Mouse (Mus musculus) bone marrow, adult 2 months (tissue): ENCODE results near the gene Grik2.

Source experiments
- CTCF ChIP-seq: fragments of 200-500 bp; IDR thresholded peaks from 2 replicates; pipeline ENCODE4 v1.5.1; 2011; ENCODE audit warnings: low read length, control low read depth; ENCODE audit not compliant: control insufficient read depth, insufficient read depth
- POLR2A ChIP-seq: fragments of 200-500 bp; IDR thresholded peaks from 2 replicates; pipeline ENCODE4 v1.6.1; 2011; ENCODE audit warnings: low read depth, mild to moderate bottlenecking, control low read depth, low read length, borderline replicate concordance; ENCODE audit not compliant: control insufficient read depth

DNA sequence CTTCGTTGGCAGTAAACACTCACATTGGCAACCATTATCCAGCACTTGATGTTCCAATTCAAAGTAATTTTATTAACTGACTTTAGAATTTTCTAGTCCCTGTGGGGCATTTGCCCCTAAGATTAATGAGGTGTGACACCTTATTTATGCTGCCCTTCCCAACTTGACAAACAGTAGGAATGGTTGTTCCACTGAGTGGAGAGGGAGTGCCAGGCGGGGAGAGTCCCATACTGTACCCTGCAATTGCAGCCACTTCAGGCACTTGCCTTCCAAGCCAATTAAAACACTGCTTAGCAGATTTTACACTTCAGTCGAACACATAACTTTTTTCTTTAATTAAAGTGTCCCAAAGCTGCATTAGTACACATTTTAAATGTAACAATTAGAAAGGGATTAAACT lies 568.9 kb downstream of the Grik2 start:
- TF ChIP-seq POLR2A (no peak), CTCF (no peak)
